Mouse (Mus musculus) ES-E14 (cell line): ENCODE measurements around the gene Ndufa8. TPM values are rescaled to one million over a fixed set of nuclear protein-coding genes. Genes with fewer than 3 reads are reported as not detected.

Experiments used
- DNase-seq: peaks from one replicate; pipeline ENCODE4 v3.0.0-alpha.2; 2013; ENCODE audit warnings: low read depth, low spot score
- H3K27ac ChIP-seq: 2 replicates; pipeline ENCODE4 v1.5.1; 2012; ENCODE audit warnings: low read depth, mild to moderate bottlenecking, low read length, moderate library complexity, mixed read lengths; ENCODE audit not compliant: poor library complexity, insufficient read depth, severe bottlenecking
- H3K36me3 ChIP-seq: 2 replicates; pipeline ENCODE4 v1.6.1; 2012; ENCODE audit warnings: mild to moderate bottlenecking, low read length, moderate library complexity, mixed read lengths; ENCODE audit not compliant: control insufficient read depth, poor library complexity, insufficient read depth, severe bottlenecking
- H3K4me1 ChIP-seq, 2 experiments: fragments of 150-350 bp in 1 of 2; sonication (generic) in 1 of 2; 2 replicates each; pipeline ENCODE4 v1.6.1; 2012; ENCODE audit warnings: low read length in 2 of 2, mild to moderate bottlenecking in 1 of 2, mixed read lengths in 1 of 2; ENCODE audit not compliant: control insufficient read depth in 2 of 2, insufficient read depth in 2 of 2, poor library complexity in 1 of 2
- H3K4me3 ChIP-seq, 2 experiments: fragments of 150-350 bp in 1 of 2; sonication (generic) in 1 of 2; 2 replicates each; pipeline ENCODE4 v1.5.1; 2012; ENCODE audit warnings: low read length in 2 of 2, low read depth in 1 of 2, mild to moderate bottlenecking in 1 of 2, mixed read lengths in 1 of 2; ENCODE audit not compliant: insufficient read depth in 1 of 2, poor library complexity in 1 of 2, severe bottlenecking in 1 of 2
- H3K9ac ChIP-seq: 2 replicates; pipeline ENCODE4 v1.6.1; 2012; ENCODE audit warnings: low read depth, mild to moderate bottlenecking, low read length, mixed read lengths; ENCODE audit not compliant: poor library complexity, insufficient read depth, severe bottlenecking
- H3K9me3 ChIP-seq: fragments of 150-350 bp; sonication (generic); 2 replicates; pipeline ENCODE4 v1.6.1; 2012; ENCODE audit warnings: low read depth, mild to moderate bottlenecking, low read length; ENCODE audit not compliant: control insufficient read depth, insufficient read depth
- CHD2 ChIP-seq: IDR thresholded peaks from 2 replicates; pipeline ENCODE4 v1.6.1; 2014; ENCODE audit warnings: mild to moderate bottlenecking, low read depth, low read length, inconsistent platforms
- HCFC1 ChIP-seq: IDR thresholded peaks from 2 replicates; pipeline ENCODE4 v1.6.1; 2012; ENCODE audit warnings: low read length, inconsistent platforms, borderline replicate concordance; ENCODE audit not compliant: insufficient read depth
- MAFK ChIP-seq: IDR thresholded peaks from 2 replicates; pipeline ENCODE4 v1.6.1; 2014; ENCODE audit warnings: mild to moderate bottlenecking, low read depth, low read length, inconsistent platforms; ENCODE audit not compliant: insufficient read depth
- ZC3H11A ChIP-seq: IDR thresholded peaks from 2 replicates; pipeline ENCODE4 v1.6.1; 2012; ENCODE audit warnings: low read depth, mild to moderate bottlenecking, inconsistent platforms, low read length, borderline replicate concordance
- ZNF384 ChIP-seq: IDR thresholded peaks from 2 replicates; pipeline ENCODE4 v1.6.1; 2012; ENCODE audit warnings: low read depth, low read length, inconsistent platforms
- in situ Hi-C, 2 experiments: fragments of 600-800 bp; cut with MboI; formaldehyde crosslinking; loops; one replicate each; pipeline ENCODE4 v1.15.1; 2025; ENCODE audit warnings: low sequenced_read_pairs in 2 of 2, inconsistent platforms in 1 of 2; ENCODE audit not compliant: unreplicated experiment in 2 of 2
- total RNA-seq: library from RNA; depleted of rRNA; stranded (reverse); fragments of 300-350 nt; gene quantifications from 2 replicates; pipeline ENCODE4 v1.2.3, GENCODE M21; 2012

Gene Ndufa8
- total RNA-seq, 1 experiment, result 89.0 TPM

DNA sequence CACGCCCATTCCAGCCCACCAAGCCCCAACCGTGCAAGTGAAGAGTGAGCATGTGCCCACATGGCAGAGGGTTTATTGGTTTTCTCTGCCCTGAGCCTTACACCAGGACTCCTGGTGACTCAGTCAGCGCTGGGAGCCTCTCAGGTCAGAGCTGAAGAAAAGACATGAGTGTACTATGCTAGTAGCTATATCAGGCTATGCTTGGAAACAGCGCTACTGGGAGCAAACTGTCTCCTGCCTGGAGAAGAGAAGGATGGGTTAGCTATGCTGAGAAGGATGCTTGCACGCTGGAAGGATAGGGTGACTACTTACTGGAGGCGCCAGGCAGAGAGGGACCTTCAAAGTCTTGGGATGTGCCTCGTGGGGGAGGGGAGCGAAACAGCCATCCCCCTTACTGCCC lies 38.6 kb downstream of the Ndufa8 start:
- no peaks in the 10 kb centered on the region for H3K9me3 ChIP-seq
- H3K27ac ChIP-seq, result no peak overlapping the region
- no peaks in the 10 kb centered on the region for H3K4me1 ChIP-seq
- H3K9ac ChIP-seq, result no peak overlapping the region
- no peaks in the 10 kb centered on the region for H3K36me3 ChIP-seq
- no peak overlapping the region for H3K4me3 ChIP-seq
- in situ Hi-C loops, result no loop called here
- DNase-seq, result no peak
- TF ChIP-seq ZC3H11A, result no peak
- TF ChIP-seq MAFK, result no peak
- TF ChIP-seq HCFC1, result no peak
- no peak for TF ChIP-seq ZNF384
- TF ChIP-seq CHD2, result no peak

DNA sequence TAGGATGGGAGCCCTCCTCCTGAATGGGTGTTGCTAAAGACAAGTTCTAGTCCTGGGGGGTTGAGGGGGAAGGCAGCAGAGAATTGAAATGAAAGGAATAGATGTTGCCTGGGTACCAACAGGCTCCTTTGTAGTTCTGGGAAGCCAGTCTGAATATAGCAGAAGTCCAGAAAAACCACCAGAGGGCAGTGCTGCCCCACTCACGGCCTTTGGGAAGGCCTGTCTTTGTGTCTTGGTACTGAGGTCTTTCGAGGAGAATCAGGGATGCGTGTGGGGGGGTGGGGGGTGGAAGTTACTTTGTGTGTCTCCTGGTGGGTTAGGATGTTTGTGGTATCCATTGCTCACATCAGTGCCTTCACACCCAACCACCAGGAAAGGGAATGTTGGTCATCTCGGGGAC lies 39.8 kb downstream of the Ndufa8 start:
- no peak overlapping the region for H3K27ac ChIP-seq
- TF ChIP-seq ZC3H11A (peak; percentile 89; the same call in 1 of the 2 replicates), MAFK (no peak), CHD2 (no peak), HCFC1 (no peak), ZNF384 (no peak)

DNA sequence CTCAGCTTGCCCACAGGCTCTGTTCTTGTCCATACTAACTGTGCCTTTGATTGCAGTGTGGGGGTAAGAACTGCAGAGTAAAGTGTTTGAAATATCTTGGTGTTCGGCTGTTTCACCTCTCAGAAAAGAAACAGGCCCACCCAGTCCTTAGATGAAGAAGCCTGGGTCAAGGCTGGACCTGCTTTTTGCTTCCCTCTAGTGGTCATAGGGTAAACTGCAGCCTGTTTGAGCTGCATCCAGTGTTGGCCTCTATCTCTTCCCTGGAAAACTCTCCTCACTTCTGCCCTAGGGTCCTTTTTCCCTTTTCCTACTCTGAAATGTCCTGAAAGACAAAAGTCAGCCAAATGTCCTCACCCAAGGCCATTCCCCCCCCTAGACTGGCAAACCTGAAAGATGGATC lies 41.1 kb downstream of the Ndufa8 start:
- in situ Hi-C loops, result loop anchor here in 1 of 2 experiments (5.0 kb wide), 1 partner anchor 204 kb away; no protein-coding TSS in a partner anchor
- Histone ChIP-seq H3K9me3 (no peaks in the 10 kb centered on the region), H3K4me3 (no peak overlapping the region), H3K9ac (no peak overlapping the region), H3K4me1 (no peaks in the 10 kb centered on the region), H3K27ac (no peak overlapping the region), H3K36me3 (no peaks in the 10 kb centered on the region)
- no peak for TF ChIP-seq ZNF384
- no peak for TF ChIP-seq MAFK
- TF ChIP-seq ZC3H11A, result peak; percentile 47
- peak; percentile 62 for DNase-seq

More for the DNA sequence above, 39.8 kb downstream of the Ndufa8 start:
- in situ Hi-C loops, result loop anchor here in 1 of 2 experiments (5.0 kb wide), 1 partner anchor 203 kb away; no protein-coding TSS in a partner anchor
- H3K9ac ChIP-seq, result no peak overlapping the region
- no peaks in the 10 kb centered on the region for H3K9me3 ChIP-seq
- no peaks in the 10 kb centered on the region for H3K4me1 ChIP-seq
- H3K36me3 ChIP-seq, result no peaks in the 10 kb centered on the region
- no peak overlapping the region for H3K4me3 ChIP-seq
- DNase-seq, result peak; percentile 59

DNA sequence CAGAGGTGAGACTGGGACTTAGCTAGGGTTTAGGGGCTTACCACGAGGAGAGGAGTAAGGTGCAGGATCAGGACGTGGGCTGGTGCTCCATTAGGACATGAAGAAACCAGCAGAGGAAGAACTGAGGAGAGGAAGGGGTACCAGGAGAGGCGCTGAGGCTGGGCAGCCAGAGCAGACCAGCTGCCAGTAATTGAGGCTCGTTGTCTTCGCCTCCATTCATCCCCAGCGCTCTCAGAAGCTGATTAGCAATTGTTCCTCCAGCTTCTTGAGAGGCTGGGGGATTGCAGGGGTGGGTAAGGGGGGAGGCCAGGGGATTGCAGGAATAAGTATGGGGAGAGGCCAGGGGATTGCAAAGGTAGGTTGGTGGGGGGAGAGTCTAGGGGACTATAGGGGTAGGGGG lies 47.0 kb downstream of the Ndufa8 start:
- Histone ChIP-seq H3K4me1 (no peaks in the 10 kb centered on the region), H3K4me3 (no peak overlapping the region), H3K9ac (no peak overlapping the region), H3K36me3 (no peaks in the 10 kb centered on the region), H3K9me3 (no peaks in the 10 kb centered on the region), H3K27ac (no peak overlapping the region)
- in situ Hi-C loops, result no loop called here
- no peak for TF ChIP-seq HCFC1
- no peak for TF ChIP-seq ZNF384
- no peak for TF ChIP-seq CHD2
- TF ChIP-seq MAFK, result no peak
- TF ChIP-seq ZC3H11A, result no peak
- DNase-seq, result no peak

DNA sequence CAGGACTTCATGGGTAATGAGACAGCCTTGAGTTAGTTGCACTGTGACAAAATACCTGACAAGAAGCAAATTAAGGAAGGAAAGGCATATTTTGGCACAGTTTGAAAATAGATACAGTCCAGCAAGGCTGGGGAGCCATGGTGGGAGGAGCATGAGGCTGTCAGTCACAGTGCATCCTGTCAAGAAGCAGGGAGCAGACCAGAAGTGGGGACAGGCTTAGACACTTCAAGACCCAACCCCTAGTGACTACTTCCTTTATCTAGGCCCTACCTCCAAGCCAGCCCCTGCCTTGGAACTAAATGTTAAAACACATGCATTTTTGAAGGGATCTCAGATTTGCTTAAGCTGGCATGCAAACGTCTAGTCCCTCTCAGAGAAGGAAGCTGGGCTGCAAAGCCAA lies 48.8 kb downstream of the Ndufa8 start:
- Histone ChIP-seq H3K27ac (no peak overlapping the region), H3K36me3 (no peaks in the 10 kb centered on the region), H3K4me1 (no peaks in the 10 kb centered on the region), H3K9ac (no peak overlapping the region), H3K4me3 (no peak overlapping the region), H3K9me3 (no peaks in the 10 kb centered on the region)
- in situ Hi-C loops, result no loop called here
- DNase-seq, result no peak
- TF ChIP-seq CHD2 (no peak), MAFK (no peak), ZNF384 (no peak), ZC3H11A (no peak), HCFC1 (no peak)
